Mouse (Mus musculus): Measurements from ENCODE around the gene Tbl3. TPM values are rescaled to one million over a fixed set of nuclear protein-coding genes. Genes with fewer than 3 reads are reported as not detected.

Gene Tbl3
- total and polyA plus RNA-seq, 3 experiments: 103 to 111 TPM; not detected in 1

DNA sequence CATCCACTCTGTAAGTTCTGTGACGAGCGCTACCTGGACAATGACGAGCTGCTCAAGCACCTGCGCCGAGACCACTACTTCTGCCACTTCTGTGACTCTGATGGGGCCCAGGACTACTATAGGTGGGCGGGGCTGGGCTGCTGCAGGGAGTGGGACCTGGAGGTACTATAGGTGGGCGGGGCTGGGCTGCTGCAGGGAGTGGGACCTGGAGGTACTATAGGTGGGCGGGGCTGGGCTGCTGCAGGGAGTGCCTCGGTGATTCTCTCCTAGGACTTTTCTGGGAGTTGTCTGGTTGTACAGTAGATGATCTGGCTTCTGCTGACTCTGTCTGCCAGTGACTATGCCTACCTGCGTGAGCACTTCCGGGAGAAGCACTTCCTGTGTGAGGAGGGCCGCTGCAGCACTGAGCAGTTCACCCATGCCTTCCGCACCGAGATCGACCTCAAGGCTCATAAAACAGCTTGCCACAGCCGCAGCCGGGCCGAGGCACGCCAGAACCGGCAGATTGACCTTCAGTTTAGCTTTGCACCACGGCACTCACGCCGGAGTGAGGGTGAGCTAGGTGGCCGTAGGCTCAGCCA lies 29.9 kb downstream of the Tbl3 start:
- Histone ChIP-seq H3K27ac (ENCODE audit: control insufficient read depth, low read depth, low read length) (no peak overlapping the region), H3K9me3 (replicated peaks; ENCODE audit: insufficient read depth, low read length) (no peaks in the 10 kb centered on the region), H3K79me2 (ENCODE audit: control insufficient read depth, insufficient read depth, low read length, poor library complexity) (peaks cover 22% of the 10 kb centered on the region), H3K27me3 (ENCODE audit: control insufficient read depth in 1 of 2, insufficient read depth in 2 of 2, low read length in 2 of 2) (no peaks in the 10 kb centered on the region), H3K36me3 (ENCODE audit: control insufficient read depth in 1 of 2, insufficient read depth in 2 of 2, low read length in 2 of 2) (peaks cover 0 to 12% of the 10 kb centered on the region in 2 experiments; a peak in 1 of 4 replicates), H3K4me1 (ENCODE audit: control insufficient read depth in 1 of 2, insufficient read depth in 2 of 2, low read length in 2 of 2) (no peaks in the 10 kb centered on the region), H3K9ac (ENCODE audit: control insufficient read depth, low read depth, low read length, poor library complexity, severe bottlenecking) (no peak overlapping the region), H3K4me3 (ENCODE audit: control insufficient read depth in 1 of 2, insufficient read depth in 1 of 2, low read depth in 2 of 2, low read length in 2 of 2) (no peak overlapping the region)
- DNase-seq (ENCODE audit: low read depth, low spot score): no peak
- TF ChIP-seq RAD21 (IDR thresholded peaks at IDR 0.05; ENCODE audit: low read depth, low read length) (no peak), USF1 (IDR thresholded peaks at IDR 0.05; ENCODE audit: low read depth, low read length) (no peak), HCFC1 (IDR thresholded peaks at IDR 0.05; ENCODE audit: low read depth, low read length) (no peak), E2F4 (IDR thresholded peaks at IDR 0.05; ENCODE audit: borderline replicate concordance, low read depth, low read length) (no peak), ETS1 (IDR thresholded peaks at IDR 0.05; ENCODE audit: low read depth, low read length) (no peak), MAZ (IDR thresholded peaks at IDR 0.05; ENCODE audit: low read depth, low read length) (no peak), POLR2AphosphoS2 (IDR thresholded peaks at IDR 0.05; ENCODE audit: low read length) (no peak), KAT2A (conservative IDR thresholded peaks at IDR 0.05; ENCODE audit: low read depth, low read length) (no peak), ZKSCAN1 (IDR thresholded peaks at IDR 0.05; ENCODE audit: low read depth, low read length) (no peak), CTCF (IDR thresholded peaks at IDR 0.05 in 2 of 3, conservative IDR thresholded peaks at IDR 0.05 in 1 of 3; ENCODE audit: control insufficient read depth in 1 of 3, insufficient read depth in 1 of 3, low read depth in 2 of 3, low read length in 3 of 3, poor library complexity in 1 of 3, severe bottlenecking in 1 of 3) (no peak), USF2 (IDR thresholded peaks at IDR 0.05; ENCODE audit: borderline replicate concordance in 1 of 2, insufficient read depth in 1 of 2, low read depth in 1 of 2, low read length in 2 of 2) (no peak), MXI1 (IDR thresholded peaks at IDR 0.05; ENCODE audit: low read depth, low read length) (no peak), ZNF384 (IDR thresholded peaks at IDR 0.05; ENCODE audit: low read depth, low read length) (no peak), RCOR1 (IDR thresholded peaks at IDR 0.05; ENCODE audit: low read depth, low read length) (no peak), MYC (IDR thresholded peaks at IDR 0.05; ENCODE audit: low read depth, low read length) (no peak), MEF2A (IDR thresholded peaks at IDR 0.05; ENCODE audit: extremely low read depth, insufficient replicate concordance, low read depth, low read length, poor library complexity, severe bottlenecking) (no peak)

DNA sequence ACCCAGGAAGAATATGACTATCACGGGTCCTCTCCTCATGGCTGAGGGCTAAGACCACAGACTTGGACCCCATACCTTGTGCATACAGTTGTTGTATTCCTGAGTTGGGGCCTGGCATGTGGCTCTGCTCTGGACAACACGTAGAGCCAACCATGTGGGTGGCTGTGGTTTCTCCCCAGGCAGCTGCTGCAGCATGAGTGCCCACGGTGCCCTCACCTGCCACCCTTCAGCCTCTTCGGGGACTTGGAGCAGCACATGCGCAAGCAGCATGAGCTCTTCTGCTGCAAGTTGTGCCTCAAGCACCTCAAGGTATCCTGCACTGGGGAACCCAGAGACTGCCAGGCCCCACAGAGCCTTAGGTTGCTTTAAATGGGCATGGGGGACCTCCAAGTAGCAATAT lies 30.6 kb downstream of the Tbl3 start:
- no peaks in the 10 kb centered on the region for H3K9me3 ChIP-seq (replicated peaks; ENCODE audit: insufficient read depth, low read length)
- no peak for TF ChIP-seq ETS1 (IDR thresholded peaks at IDR 0.05; ENCODE audit: low read depth, low read length)
- TF ChIP-seq ZKSCAN1 (IDR thresholded peaks at IDR 0.05; ENCODE audit: low read depth, low read length): no peak
- no peak for TF ChIP-seq MYB (IDR thresholded peaks at IDR 0.05; ENCODE audit: low read depth, low read length)
- no peak overlapping the region for H3K4me3 ChIP-seq (ENCODE audit: control insufficient read depth in 1 of 2, insufficient read depth in 1 of 2, low read depth in 2 of 2, low read length in 2 of 2)
- no peak for DNase-seq (ENCODE audit: low read depth, low spot score)
- peaks cover 0 to 6% of the 10 kb centered on the region in 2 experiments; a peak in 2 of 4 replicates for H3K4me1 ChIP-seq (ENCODE audit: control insufficient read depth in 1 of 2, insufficient read depth in 2 of 2, low read length in 2 of 2)
- H3K9ac ChIP-seq (ENCODE audit: control insufficient read depth, low read depth, low read length, poor library complexity, severe bottlenecking): no peak overlapping the region
- peaks cover 28% of the 10 kb centered on the region for H3K79me2 ChIP-seq (ENCODE audit: control insufficient read depth, insufficient read depth, low read length, poor library complexity)
- no peak overlapping the region for H3K27ac ChIP-seq (ENCODE audit: control insufficient read depth, low read depth, low read length)
- peaks cover 5 to 12% of the 10 kb centered on the region in 2 experiments; a peak in 3 of 4 replicates for H3K36me3 ChIP-seq (ENCODE audit: control insufficient read depth in 1 of 2, insufficient read depth in 2 of 2, low read length in 2 of 2)
- no peaks in the 10 kb centered on the region for H3K27me3 ChIP-seq (ENCODE audit: control insufficient read depth in 1 of 2, insufficient read depth in 2 of 2, low read length in 2 of 2)

Measured in MEL (cell line).